Mouse (Mus musculus) midbrain, embryonic 11.5 days (tissue): ENCODE results near the gene 9230104L09Rik. TPM values are rescaled to one million over a fixed set of nuclear protein-coding genes. Genes with fewer than 3 reads are reported as not detected.

Source experiments
- ATAC-seq: fragments of 200-750 bp; cut with Nextera tagmentation; 2 replicates; pipeline ENCODE4 v1.8.0; 2017; ENCODE audit warnings: moderate TSS enrichment, moderate library complexity; ENCODE audit not compliant: low FRiP score
- DNase-seq: peaks from one replicate; pipeline ENCODE4 v3.0.0; 2015; ENCODE audit warnings: low spot score; ENCODE audit errors: missing footprints
- H3K27ac ChIP-seq: fragments of 300-500 bp; sonication (generic); 2 replicates; pipeline ENCODE4 v1.5.1; 2014; ENCODE audit warnings: low read depth, low read length
- H3K27me3 ChIP-seq: fragments of 300-500 bp; sonication (generic); 2 replicates; pipeline ENCODE4 v1.6.1; 2014; ENCODE audit warnings: mild to moderate bottlenecking, low read length, moderate library complexity, mixed read lengths; ENCODE audit not compliant: control insufficient read depth, insufficient read depth
- H3K36me3 ChIP-seq: fragments of 300-500 bp; sonication (generic); 2 replicates; pipeline ENCODE4 v1.6.1; 2014; ENCODE audit warnings: mild to moderate bottlenecking, low read length, moderate library complexity, mixed read lengths; ENCODE audit not compliant: control insufficient read depth, insufficient read depth
- H3K4me1 ChIP-seq: fragments of 300-500 bp; sonication (generic); 2 replicates; pipeline ENCODE4 v1.6.1; 2014; ENCODE audit warnings: low read length; ENCODE audit not compliant: control insufficient read depth, insufficient read depth
- H3K4me2 ChIP-seq: fragments of 300-500 bp; sonication (generic); 2 replicates; pipeline ENCODE4 v1.6.1; 2014; ENCODE audit warnings: mild to moderate bottlenecking, moderate library complexity
- H3K4me3 ChIP-seq: fragments of 300-500 bp; sonication (generic); 2 replicates; pipeline ENCODE4 v1.5.1; 2014; ENCODE audit warnings: low read depth, low read length
- H3K9ac ChIP-seq: fragments of 300-500 bp; sonication (generic); 2 replicates; pipeline ENCODE4 v1.6.1; 2014; ENCODE audit warnings: low read length
- H3K9me3 ChIP-seq: fragments of 300-500 bp; sonication (generic); 2 replicates; pipeline ENCODE4 v1.6.1; 2016; ENCODE audit warnings: low read length; ENCODE audit not compliant: control insufficient read depth
- WGBS: fragments of 180-500 bp; shearing (Covaris S2); extraction: QIAGEN DNeasy Blood & Tissue Kit; methylation state at CpG from one replicate; pipeline ENCODE4 v1.1.7; 2014; 5-methylcytosine and 5-hydroxymethylcytosine counted together
- polyA plus RNA-seq: library from polyadenylated mRNA; unstranded; fragments of >200 nt; fragmentation: Nextera tagmentation; extraction: Ambion mirVana; gene quantifications from 2 replicates; pipeline ENCODE4 v1.2.1, GENCODE M21; 2014

Gene 9230104L09Rik
- polyA plus RNA-seq, 1 experiment from 2014 or later = not detected

- no peak overlapping the region for H3K9ac ChIP-seq
- ATAC-seq = no peak
- no peak overlapping the region for H3K27ac ChIP-seq
- no peaks in the 10 kb centered on the region for H3K36me3 ChIP-seq
- no peak overlapping the region for H3K4me2 ChIP-seq
- H3K27me3 ChIP-seq = no peaks in the 10 kb centered on the region
- 78% methylated on average over 1 of the region's 1 CpGs for WGBS
- no peaks in the 10 kb centered on the region for H3K9me3 ChIP-seq
- H3K4me3 ChIP-seq = no peak overlapping the region
- no peak for DNase-seq
- no peaks in the 10 kb centered on the region for H3K4me1 ChIP-seq
Observed at GRCm38 (mm10) chr2:148825986-148826385, 38.9 kb downstream of the 9230104L09Rik start.

GRCm38 (mm10) chr2:148819909-148820308, 44.9 kb downstream of the 9230104L09Rik start, which contains the start of gene Cst13:
Gene Cst13 (plus strand): TSS chr2:148820081.
- DNase-seq = no peak
- H3K27ac ChIP-seq = no peak within 1 kb of the TSS
- H3K4me1 ChIP-seq = peaks cover 3% of the 10 kb centered on the region; the same call in 1 of the 2 replicates
- no peak within 1 kb of the TSS for H3K4me3 ChIP-seq
- no peak within 1 kb of the TSS for H3K9ac ChIP-seq
- no peak for ATAC-seq
- no peaks in the 10 kb centered on the region for H3K27me3 ChIP-seq
- no peaks in the 10 kb centered on the region for H3K9me3 ChIP-seq
- H3K36me3 ChIP-seq = no peaks in the 10 kb centered on the region
- H3K4me2 ChIP-seq = no peak within 1 kb of the TSS

GRCm38 (mm10) chr2:148806696-148807095, 58.1 kb downstream of the 9230104L09Rik start:
- H3K4me3 ChIP-seq = no peak overlapping the region
- no peaks in the 10 kb centered on the region for H3K9me3 ChIP-seq
- H3K36me3 ChIP-seq = no peaks in the 10 kb centered on the region
- H3K27me3 ChIP-seq = no peaks in the 10 kb centered on the region
- ATAC-seq (no peak), DNase-seq (no peak)
- no peak overlapping the region for H3K4me2 ChIP-seq
- no peaks in the 10 kb centered on the region for H3K4me1 ChIP-seq
- H3K27ac ChIP-seq = no peak overlapping the region
- 86% methylated on average over 6 of the region's 6 CpGs for WGBS
- no peak overlapping the region for H3K9ac ChIP-seq

GRCm38 (mm10) chr2:148801491-148801921, 63.3 kb downstream of the 9230104L09Rik start:
- H3K4me1 ChIP-seq = no peaks in the 10 kb centered on the region
- H3K9ac ChIP-seq = no peak overlapping the region
- H3K27ac ChIP-seq = no peak overlapping the region
- H3K4me3 ChIP-seq = no peak overlapping the region
- ATAC-seq (no peak), DNase-seq (no peak)
- no peaks in the 10 kb centered on the region for H3K27me3 ChIP-seq
- 82% methylated on average over 3 of the region's 3 CpGs for WGBS
- no peak overlapping the region for H3K4me2 ChIP-seq
- no peaks in the 10 kb centered on the region for H3K9me3 ChIP-seq
- no peaks in the 10 kb centered on the region for H3K36me3 ChIP-seq

GRCm38 (mm10) chr2:148798485-148798884, 66.4 kb downstream of the 9230104L09Rik start, which contains the start of gene Cst8:
Gene Cst8 (plus strand): TSS chr2:148798785.
- WGBS = 96% methylated on average over 1 of the region's 1 CpGs
- ATAC-seq (no peak), DNase-seq (no peak)
- Histone ChIP-seq H3K27ac (no peak within 1 kb of the TSS), H3K36me3 (no peaks in the 10 kb centered on the region), H3K9ac (no peak within 1 kb of the TSS), H3K27me3 (no peaks in the 10 kb centered on the region), H3K4me1 (no peaks in the 10 kb centered on the region), H3K4me3 (no peak within 1 kb of the TSS), H3K4me2 (no peak within 1 kb of the TSS), H3K9me3 (no peaks in the 10 kb centered on the region)

Other genes with a start within 250 kb of the 9230104L09Rik start
- 122 and 133 TPM in 2 replicates for gene Nxt1, start 192.4 kb downstream of the 9230104L09Rik start, polyA plus RNA-seq
- 27.5 and 29.1 TPM in 2 replicates for gene Gzf1, start 184.0 kb downstream of the 9230104L09Rik start, polyA plus RNA-seq
- 17.1 and 23.6 TPM in 2 replicates for gene Napb, start 132.6 kb downstream of the 9230104L09Rik start, polyA plus RNA-seq
- not detected in 2 replicates for gene Cstl1, start 114.7 kb downstream of the 9230104L09Rik start, polyA plus RNA-seq
- gene Cst11, start 93.5 kb downstream of the 9230104L09Rik start, polyA plus RNA-seq = not detected in 2 replicates
- not detected in 2 replicates for gene 8030411F24Rik, start 83.0 kb downstream of the 9230104L09Rik start, polyA plus RNA-seq
- gene Cst12, start 75.7 kb downstream of the 9230104L09Rik start, polyA plus RNA-seq = not detected in 2 replicates
- gene Cst8, start 66.3 kb downstream of the 9230104L09Rik start, polyA plus RNA-seq = not detected in 2 replicates
- gene Cst13, start 45.0 kb downstream of the 9230104L09Rik start, polyA plus RNA-seq = not detected in 2 replicates
- gene Cst9, start 29.9 kb downstream of the 9230104L09Rik start, polyA plus RNA-seq = not detected in 2 replicates
- gene Cst3, start 10.7 kb upstream of the 9230104L09Rik start, polyA plus RNA-seq = 341 and 346 TPM in 2 replicates
- gene Gm1330, start 138.2 kb upstream of the 9230104L09Rik start, polyA plus RNA-seq = not detected in 2 replicates
- gene Gm10750, start 152.2 kb upstream of the 9230104L09Rik start, polyA plus RNA-seq = not detected in 2 replicates